Mouse (Mus musculus) retina, embryonic 14.5 days (tissue): ENCODE results near the gene Igsf3.

Source experiments
- DNase-seq: peaks from one replicate; pipeline ENCODE4 v3.0.0-alpha.2; 2015; ENCODE audit warnings: low spot score

Igsf3 gene

DNA sequence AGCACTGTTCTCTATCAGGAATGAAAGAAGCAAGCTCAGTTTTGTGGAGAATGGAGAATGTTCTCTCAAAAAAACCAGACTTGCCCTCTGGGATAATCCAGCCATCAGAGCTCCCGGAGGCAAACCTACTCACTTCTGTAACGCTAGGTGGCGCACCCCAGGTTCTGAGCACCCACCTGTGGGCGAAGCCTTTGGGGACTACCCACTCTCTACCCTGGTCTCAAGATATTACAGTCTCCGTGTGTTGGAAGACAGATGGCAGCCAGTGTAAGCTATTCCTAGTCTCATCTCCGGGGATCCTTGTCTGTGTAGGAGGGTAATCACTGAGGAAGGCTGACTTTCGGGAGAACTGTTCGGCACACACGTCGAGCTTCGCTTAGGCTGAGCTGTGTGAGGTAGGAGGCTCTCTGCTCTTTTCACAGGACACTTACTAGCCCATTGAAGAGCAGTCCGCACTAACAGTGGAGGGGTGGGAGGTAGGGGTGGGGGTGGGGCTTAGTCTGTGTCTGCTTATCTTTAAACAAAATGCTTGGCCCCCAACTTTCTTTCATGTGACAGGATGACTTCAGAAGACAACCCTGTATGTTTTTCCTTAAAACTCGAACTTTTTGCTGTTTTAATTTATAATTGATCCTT, 4.4 kb upstream of the Igsf3 start:
- peak; percentile 72 for DNase-seq

DNA sequence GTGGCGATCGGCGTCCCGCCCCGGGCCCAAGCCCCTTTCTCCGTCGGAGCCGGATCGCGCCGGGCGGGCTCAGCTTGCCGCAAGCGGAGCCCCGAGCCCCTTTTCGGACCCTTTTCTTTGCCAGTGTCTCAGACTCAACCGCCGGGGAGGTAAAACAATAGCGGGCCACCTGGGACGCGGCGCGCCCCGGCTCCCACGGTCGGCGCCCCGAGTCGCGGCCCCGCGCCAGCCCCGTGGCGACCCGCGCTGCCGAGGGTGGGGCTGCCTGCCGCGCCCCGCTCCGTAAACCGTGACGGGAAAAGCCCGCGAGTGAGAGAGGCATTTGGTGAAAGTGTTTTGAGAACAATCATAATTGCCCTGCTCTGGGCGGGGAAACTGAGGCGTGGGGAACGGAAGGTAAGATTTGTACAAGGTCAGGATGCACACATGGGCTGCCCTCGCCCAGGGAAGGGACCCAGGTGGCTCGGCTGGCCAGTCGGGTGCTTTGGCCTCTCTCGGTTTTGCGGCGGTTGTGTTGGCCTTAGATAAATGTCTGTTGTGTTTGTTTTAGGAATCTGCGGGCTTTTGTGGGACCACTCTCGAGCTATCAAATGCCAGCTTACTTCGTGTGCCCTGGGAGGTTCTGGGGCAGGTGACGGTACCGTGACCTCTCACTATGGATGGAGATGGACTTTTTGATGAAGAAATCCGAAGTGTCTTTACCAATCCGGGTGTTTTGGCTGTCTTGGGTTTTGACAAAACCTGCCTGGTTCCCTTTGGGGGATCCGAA, 557 bp downstream of the Igsf3 start:
- DNase-seq: no peak

DNA sequence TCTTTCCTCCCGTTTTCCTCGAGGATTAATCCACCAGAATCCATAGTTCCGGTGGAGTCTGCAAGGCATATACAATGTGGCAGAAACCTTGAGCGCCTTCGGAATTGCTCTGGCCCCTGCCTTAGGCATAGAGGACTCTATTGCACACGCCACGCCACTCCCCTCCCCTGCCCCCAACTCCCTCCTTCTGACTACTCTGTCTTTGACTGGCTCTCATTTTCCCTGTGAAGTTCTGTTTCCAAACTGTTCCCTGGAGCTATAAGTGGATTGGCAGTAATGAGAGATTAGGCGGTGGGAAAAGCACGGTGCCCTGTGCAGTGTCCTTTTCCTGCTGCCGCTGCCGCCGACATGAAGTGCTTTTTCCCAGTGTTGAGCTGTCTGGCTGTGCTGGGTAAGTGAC, 1.2 kb downstream of the Igsf3 start:
- DNase-seq: peak; percentile 47

DNA sequence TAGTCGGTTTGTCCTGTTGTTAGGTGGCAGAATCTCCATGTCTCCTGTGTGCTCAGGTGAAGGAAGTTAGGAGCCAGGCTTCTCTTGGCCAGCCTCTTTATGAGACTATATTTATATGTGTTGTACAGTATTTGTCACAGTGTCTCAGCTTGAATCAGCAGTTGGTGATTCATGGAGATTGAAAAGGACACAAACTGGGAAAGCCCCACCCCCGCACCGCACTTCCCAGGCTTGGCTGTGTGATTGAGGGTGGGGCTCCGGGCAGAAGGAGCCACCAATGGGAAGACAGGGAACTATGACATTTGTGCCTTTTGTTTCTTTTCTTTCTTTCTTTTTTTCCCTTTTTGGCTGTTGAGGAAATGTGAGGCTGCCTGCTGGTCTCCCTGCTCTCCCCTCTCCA, 2.9 kb downstream of the Igsf3 start:
- DNase-seq: no peak

DNA sequence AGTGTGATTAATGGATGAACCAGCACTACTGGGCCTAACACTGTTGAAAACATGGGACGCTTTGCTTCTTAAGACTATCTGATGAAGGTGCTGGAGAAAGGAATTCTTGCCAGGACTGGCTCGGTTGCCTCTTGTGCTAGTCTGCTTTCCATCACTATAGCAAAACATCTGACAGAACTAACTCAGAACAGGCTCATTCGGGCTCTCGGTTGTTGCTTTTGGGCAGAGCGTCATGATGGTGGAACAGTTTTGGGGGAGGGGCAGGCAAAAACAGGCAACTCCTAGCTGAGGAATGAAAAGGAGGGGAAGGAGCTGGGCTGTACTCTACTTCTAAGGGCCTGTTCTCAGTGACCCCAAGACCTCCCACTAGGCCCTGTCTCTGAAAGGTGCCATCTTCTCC, 4.8 kb downstream of the Igsf3 start:
- no peak for DNase-seq

DNA sequence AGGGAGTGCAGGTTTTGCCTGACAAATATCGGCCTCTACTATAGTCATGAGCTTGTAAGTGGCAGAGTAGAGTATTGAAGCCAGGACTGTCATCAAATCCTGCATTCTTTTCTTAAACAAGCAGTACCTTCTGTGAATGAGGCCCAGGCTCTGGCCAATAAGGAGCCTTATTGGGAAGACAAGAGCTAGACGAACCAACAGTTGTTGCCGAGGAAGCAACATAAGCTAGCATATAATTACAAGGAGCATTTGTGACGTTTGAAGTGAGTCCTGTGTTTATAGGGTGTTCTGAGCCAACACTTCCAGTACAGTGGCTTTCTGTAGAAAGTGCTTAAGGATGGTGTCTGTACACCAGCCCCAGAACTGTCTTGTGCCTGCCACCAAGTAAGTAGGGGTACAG, 5.9 kb downstream of the Igsf3 start:
- DNase-seq: no peak

- DNase-seq: no peak
Observed at GRCm38 (mm10) chr3:101386430-101387016, 9.6 kb downstream of the Igsf3 start.

DNA sequence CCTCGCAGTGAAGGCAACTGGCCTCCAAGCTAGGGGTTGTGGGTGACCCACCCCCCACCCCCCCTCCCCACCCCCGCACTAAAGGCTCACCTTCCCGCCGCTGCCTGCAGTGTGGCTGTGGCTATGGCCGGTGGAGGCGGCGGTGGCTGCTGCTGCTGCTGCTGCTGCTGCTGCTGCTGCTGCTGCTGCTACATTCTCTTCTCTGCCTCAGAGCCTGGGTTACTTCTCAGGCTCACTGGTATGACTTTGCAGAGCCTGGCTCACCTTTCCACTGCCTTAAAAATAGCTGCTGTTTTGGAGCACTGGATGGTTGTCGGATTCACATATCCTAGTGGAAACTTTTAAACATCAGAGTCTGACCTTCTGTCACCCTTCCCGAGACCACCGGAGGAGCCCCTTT, 11.0 kb downstream of the Igsf3 start:
- DNase-seq: no peak

DNA sequence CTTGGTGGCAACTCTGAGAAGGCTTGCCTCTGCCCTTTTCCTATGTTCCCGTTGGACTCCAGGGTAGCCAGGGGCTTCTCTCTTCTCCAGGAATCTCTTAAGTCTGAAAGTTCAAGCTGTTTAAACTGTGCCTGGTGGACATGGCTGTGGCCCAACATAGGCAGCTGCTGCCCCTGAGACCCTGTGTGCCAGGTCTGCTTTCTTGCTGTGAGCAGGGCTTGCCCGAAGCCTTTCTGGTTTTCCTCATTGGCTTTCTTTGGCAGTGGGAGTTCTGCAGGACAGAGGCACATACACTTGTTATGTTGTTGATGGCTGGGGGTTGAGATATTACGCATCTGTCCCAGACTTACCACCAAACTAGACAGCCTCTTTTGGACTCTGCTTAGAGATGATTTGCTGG, 12.7 kb downstream of the Igsf3 start:
- no peak for DNase-seq

DNA sequence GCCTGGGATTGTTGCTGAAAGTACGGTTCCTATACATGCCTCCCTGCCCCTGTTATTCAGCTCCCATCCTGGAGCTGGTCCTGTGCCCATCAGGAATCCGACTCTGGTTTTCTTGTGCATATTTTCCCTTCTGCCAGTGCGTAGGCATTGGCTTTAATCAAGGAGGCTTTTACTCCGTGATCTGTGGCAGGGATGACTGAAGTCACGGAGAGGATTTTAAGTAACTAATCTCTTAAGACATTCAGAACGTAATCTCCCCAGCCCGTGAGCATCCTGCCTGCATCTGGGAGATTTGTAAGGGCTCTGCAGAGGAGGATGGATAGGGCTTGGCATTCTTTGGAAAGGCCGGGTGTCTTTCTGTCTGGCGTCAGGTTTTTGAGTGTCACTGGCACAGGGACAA, 13.6 kb downstream of the Igsf3 start:
- no peak for DNase-seq

- DNase-seq: no peak
Observed at GRCm38 (mm10) chr3:101391991-101392390, 15.1 kb downstream of the Igsf3 start.

DNA sequence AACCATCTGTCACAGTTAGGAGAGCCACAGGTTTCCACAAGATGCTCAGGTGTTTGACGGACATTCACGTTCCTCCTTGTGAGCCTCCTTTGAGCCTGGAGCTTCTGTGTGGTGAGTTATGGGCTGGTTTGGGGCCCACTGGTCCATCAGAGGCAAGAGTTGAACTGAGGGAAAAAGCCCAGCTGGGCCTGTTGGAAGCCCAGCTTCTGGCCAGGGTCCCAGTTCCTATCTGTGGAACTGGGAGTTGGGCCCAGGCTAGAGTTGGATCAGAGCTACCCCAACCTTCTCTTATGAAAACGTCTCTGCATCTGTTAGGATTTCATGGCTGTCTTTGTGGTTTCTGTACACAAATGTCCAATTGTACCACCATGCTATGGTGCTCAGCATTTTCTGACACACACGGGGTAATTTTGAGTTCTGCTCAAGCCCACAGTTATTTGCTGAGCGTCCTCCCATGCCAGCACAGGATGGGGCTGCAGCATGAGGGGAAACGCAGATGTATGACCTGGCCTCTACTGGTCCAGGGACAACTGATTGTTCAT, 16.3 kb downstream of the Igsf3 start:
- DNase-seq: no peak

GRCm38 (mm10) chr3:101393659-101394539, 17.0 kb downstream of the Igsf3 start:
- DNase-seq: no peak

DNA sequence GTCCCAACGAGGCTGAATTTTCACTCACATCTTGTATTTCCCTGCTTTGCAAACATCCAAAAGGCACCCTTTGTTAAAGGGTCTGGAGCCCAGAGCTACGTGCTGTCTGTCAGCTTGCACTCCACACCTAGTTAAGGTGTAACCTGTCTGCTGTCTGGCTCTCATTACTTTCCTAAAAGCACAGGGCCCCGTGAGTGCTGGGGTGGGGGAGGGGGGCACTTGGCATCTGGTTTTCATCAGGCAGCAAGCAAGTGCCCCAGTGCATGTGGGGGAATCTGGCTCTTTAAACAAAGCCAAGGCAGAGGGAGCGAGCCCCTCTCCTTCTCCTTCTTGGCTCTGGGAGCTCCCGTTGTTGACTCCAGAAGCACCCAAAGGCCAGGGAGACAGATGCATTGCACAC, 18.5 kb downstream of the Igsf3 start:
- DNase-seq: no peak

DNA sequence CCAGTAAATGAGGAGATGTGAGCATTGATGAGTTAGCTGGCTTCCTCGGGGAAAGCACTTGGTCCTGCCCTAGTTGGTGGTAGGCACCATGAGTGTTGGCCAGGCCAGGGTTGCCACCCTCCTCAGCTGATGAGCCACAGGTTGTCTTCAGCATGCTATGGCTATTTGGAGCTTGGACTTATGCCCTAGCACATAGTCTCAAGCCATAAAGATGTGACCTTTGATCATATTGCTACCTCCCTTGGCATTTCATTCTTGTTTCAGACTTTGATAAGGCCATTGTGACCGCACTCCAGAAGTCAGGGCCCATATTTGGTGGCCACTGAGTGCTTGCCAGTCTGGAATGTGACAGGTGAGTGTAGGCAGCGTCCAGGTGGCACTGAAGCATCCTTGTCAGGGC, 19.2 kb downstream of the Igsf3 start:
- no peak for DNase-seq

- no peak for DNase-seq
Observed at GRCm38 (mm10) chr3:101396726-101397263, 19.9 kb downstream of the Igsf3 start.

- DNase-seq: no peak
Observed at GRCm38 (mm10) chr3:101397422-101397821, 20.5 kb downstream of the Igsf3 start.

DNA sequence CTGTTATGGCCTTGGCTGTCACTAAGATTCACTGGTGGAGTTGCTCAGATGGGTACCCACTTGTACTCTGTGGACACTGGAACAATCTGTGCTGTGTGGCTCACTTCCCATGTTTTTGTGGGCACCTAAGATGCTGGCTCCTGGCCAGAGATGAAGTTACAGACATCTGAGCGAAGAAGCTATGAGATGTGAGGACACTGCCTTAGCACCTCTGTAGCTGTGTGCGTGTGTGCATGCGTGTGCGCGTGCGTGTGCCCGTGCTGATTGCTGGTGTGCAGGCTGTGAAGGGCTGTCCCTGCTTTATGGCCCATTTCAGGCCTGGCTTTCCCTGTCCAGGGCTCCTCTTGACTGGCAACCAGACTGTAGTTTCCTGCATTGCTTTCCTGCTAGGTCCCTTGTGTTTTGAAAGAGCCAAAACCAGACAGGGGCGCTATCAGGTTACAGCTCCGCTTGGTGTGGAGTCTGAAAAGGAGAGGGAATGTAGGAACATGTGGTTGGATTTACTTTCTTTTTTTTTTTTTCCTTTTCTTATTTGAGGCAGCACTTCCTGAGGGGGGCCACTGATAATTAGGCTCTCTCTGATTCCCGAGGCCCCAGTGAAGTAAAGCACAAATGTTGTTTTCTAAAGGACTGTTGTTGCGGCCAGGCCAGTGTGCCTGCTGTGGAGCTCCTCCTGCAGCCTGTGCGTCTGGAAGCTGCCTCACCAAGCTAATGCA, 21.3 kb downstream of the Igsf3 start:
- no peak for DNase-seq

- no peak for DNase-seq
Observed at GRCm38 (mm10) chr3:101398877-101399276, 22.0 kb downstream of the Igsf3 start.

- no peak for DNase-seq
Observed at GRCm38 (mm10) chr3:101401501-101401900, 24.6 kb downstream of the Igsf3 start.
